Mouse (Mus musculus) small intestine, adult 2 months (tissue): ENCODE measurements around the gene Traf3. TPM values are rescaled to one million over a fixed set of nuclear protein-coding genes. Genes with fewer than 3 reads are reported as not detected.

Source experiments
- H3K27ac ChIP-seq: fragments of 200-500 bp; 2 replicates; pipeline ENCODE4 v1.5.1; 2012; ENCODE audit warnings: low read depth, low read length, control low read depth, inconsistent platforms; ENCODE audit not compliant: insufficient read depth
- H3K27me3 ChIP-seq: fragments of 200-500 bp; 2 replicates; pipeline ENCODE4 v1.6.1; 2012; ENCODE audit warnings: mild to moderate bottlenecking, moderate library complexity, low read length, inconsistent platforms; ENCODE audit not compliant: control insufficient read depth, insufficient read depth
- H3K36me3 ChIP-seq: fragments of 200-500 bp; 2 replicates; pipeline ENCODE4 v1.6.1; 2012; ENCODE audit warnings: mild to moderate bottlenecking, low read length, control low read depth, inconsistent platforms; ENCODE audit not compliant: control insufficient read depth, insufficient read depth
- H3K4me1 ChIP-seq: fragments of 200-500 bp; 2 replicates; pipeline ENCODE4 v1.6.1; 2012; ENCODE audit warnings: low read length, inconsistent platforms, mixed read lengths; ENCODE audit not compliant: control insufficient read depth, insufficient read depth, insufficient read length
- H3K4me3 ChIP-seq: fragments of 200-500 bp; 2 replicates; pipeline ENCODE4 v1.5.1; 2012; ENCODE audit warnings: low read depth, mild to moderate bottlenecking, control low read depth, inconsistent platforms, low read length, moderate library complexity
- CTCF ChIP-seq: fragments of 200-500 bp; IDR thresholded peaks from 2 replicates; pipeline ENCODE4 v1.5.1; 2012; ENCODE audit warnings: low read depth, mild to moderate bottlenecking, control low read depth, inconsistent platforms, low read length, moderate library complexity, mixed read lengths; ENCODE audit not compliant: insufficient replicate concordance, insufficient read length; ENCODE audit errors: extremely low read depth
- POLR2A ChIP-seq: fragments of 200-500 bp; IDR thresholded peaks from 2 replicates; pipeline ENCODE4 v1.6.1; 2012; ENCODE audit warnings: low read depth, mild to moderate bottlenecking, control low read depth, inconsistent platforms, low read length, moderate library complexity
- WGBS: fragments of 180-500 bp; shearing (Covaris S2); methylation state at CpG from one replicate; pipeline ENCODE4 v1.1.7; 2018; 5-methylcytosine and 5-hydroxymethylcytosine counted together
- polyA plus RNA-seq: library from polyadenylated mRNA; depleted of rRNA; stranded (reverse); fragments of >200 nt; gene quantifications from 2 replicates; pipeline ENCODE4 v1.2.3, GENCODE M21; 2012

The Traf3 gene
- polyA plus RNA-seq, 1 experiment, result 13.5 TPM

GRCm38 (mm10) chr12:111203076-111203475 lies 36.9 kb downstream of the Traf3 start:
- H3K27me3 ChIP-seq, result no peaks in the 10 kb centered on the region
- H3K36me3 ChIP-seq, result no peaks in the 10 kb centered on the region; the same call in 1 of the 2 replicates
- no peaks in the 10 kb centered on the region; the same call in 1 of the 2 replicates for H3K4me1 ChIP-seq
- TF ChIP-seq POLR2A (no peak), CTCF (no peak)
- H3K27ac ChIP-seq, result no peak overlapping the region
- H3K4me3 ChIP-seq, result no peak overlapping the region
- 86% methylated on average over 10 of the region's 10 CpGs for WGBS

- no peaks in the 10 kb centered on the region; the same call in 1 of the 2 replicates for H3K4me1 ChIP-seq
- WGBS, result 86% methylated on average over 3 of the region's 3 CpGs
- H3K4me3 ChIP-seq, result no peak overlapping the region
- no peak for TF ChIP-seq POLR2A
- no peaks in the 10 kb centered on the region; the same call in 1 of the 2 replicates for H3K36me3 ChIP-seq
- H3K27me3 ChIP-seq, result no peaks in the 10 kb centered on the region
- no peak overlapping the region for H3K27ac ChIP-seq
These were observed 37.8 kb downstream of the Traf3 start for GRCm38 (mm10) chr12:111203945-111204344.

DNA sequence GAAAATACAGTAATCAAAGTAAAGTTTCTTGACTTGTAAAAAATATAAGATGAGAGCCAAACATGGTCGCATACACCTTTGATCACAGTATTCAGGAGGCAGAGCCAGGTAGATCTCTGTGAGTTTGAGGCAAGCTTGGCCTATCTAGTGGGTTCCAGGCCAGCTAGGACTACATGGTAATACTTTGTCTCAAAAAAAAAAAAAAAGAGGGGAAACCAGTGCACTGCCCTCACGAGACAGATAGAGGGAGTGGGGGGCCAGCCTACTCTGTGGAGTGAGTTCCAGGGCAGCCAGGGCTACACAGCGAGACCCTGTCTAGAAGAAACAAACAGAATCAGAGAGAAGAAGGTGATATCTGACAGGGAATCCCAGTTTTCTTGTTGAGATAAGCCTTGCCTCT lies 41.5 kb downstream of the Traf3 start:
- Histone ChIP-seq H3K27ac (no peak overlapping the region), H3K27me3 (no peaks in the 10 kb centered on the region), H3K4me3 (no peak overlapping the region), H3K36me3 (no peaks in the 10 kb centered on the region), H3K4me1 (no peaks in the 10 kb centered on the region; the same call in 1 of the 2 replicates)
- 89% methylated on average over 3 of the region's 3 CpGs for WGBS
- TF ChIP-seq CTCF, result no peak
- no peak for TF ChIP-seq POLR2A

GRCm38 (mm10) chr12:111211729-111212128 lies 45.6 kb downstream of the Traf3 start:
- no peak overlapping the region for H3K27ac ChIP-seq
- no peaks in the 10 kb centered on the region for H3K36me3 ChIP-seq
- H3K27me3 ChIP-seq, result no peaks in the 10 kb centered on the region
- TF ChIP-seq CTCF, result no peak
- TF ChIP-seq POLR2A, result no peak
- 91% methylated on average over 5 of the region's 5 CpGs for WGBS
- no peak overlapping the region for H3K4me3 ChIP-seq
- H3K4me1 ChIP-seq, result no peaks in the 10 kb centered on the region

- H3K27ac ChIP-seq, result no peak overlapping the region
- 58% methylated on average over 6 of the region's 6 CpGs for WGBS
- peaks cover 2% of the 10 kb centered on the region; the same call in 1 of the 2 replicates for H3K4me1 ChIP-seq
- no peak for TF ChIP-seq POLR2A
- H3K4me3 ChIP-seq, result no peak overlapping the region
- H3K36me3 ChIP-seq, result peaks cover 18% of the 10 kb centered on the region
- no peaks in the 10 kb centered on the region for H3K27me3 ChIP-seq
These were observed 52.7 kb downstream of the Traf3 start for GRCm38 (mm10) chr12:111218867-111219266.

DNA sequence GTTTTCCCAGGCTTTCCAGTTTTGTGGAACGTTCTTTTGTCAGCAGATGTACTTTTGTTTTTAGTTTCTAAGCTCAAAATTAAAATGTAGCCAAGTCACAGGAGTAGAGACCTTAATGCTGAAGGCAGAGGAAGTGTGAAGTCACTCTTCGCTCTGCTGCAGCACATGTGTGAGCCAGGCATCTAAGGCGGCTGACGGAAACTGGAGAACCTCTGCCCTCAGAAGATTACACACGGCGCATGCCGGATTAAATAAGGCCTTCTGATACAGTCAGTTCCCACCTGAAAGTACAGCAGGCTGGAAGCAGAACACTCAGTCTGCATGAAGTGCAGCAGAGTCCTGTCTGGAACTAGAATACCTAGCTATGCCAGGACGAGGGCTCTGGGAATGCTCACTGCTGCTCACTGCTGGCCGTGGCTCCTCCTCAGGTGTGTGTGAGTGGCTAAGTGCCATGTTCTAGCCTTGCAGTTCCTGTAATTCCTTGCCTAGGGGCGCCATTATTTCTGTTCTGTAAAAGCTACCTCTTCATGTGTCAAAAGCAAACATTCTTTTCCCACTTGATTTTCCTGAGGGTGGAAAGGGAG lies 59.1 kb downstream of the Traf3 start:
- Histone ChIP-seq H3K4me1 (no peaks in the 10 kb centered on the region), H3K4me3 (no peak overlapping the region), H3K36me3 (peaks cover 18% of the 10 kb centered on the region), H3K27me3 (no peaks in the 10 kb centered on the region), H3K27ac (no peak overlapping the region)
- 82% methylated on average over 10 of the region's 10 CpGs for WGBS
- no peak for TF ChIP-seq CTCF
- TF ChIP-seq POLR2A, result no peak

- Histone ChIP-seq H3K36me3 (peaks cover 5% of the 10 kb centered on the region), H3K4me1 (no peaks in the 10 kb centered on the region), H3K27me3 (no peaks in the 10 kb centered on the region), H3K4me3 (no peak overlapping the region), H3K27ac (no peak overlapping the region)
- TF ChIP-seq POLR2A (no peak), CTCF (no peak)
- 72% methylated on average over 4 of the region's 4 CpGs for WGBS
These were observed 61.2 kb downstream of the Traf3 start for GRCm38 (mm10) chr12:111227410-111227809.

- no peak for TF ChIP-seq CTCF
- no peak for TF ChIP-seq POLR2A
- no peak overlapping the region for H3K27ac ChIP-seq
- no peaks in the 10 kb centered on the region for H3K27me3 ChIP-seq
- peaks cover under 1% of the 10 kb centered on the region; the same call in 1 of the 2 replicates for H3K4me1 ChIP-seq
- 90% methylated on average over 5 of the region's 5 CpGs for WGBS
- H3K36me3 ChIP-seq, result peaks cover 3% of the 10 kb centered on the region
- no peak overlapping the region for H3K4me3 ChIP-seq
These were observed 62.3 kb downstream of the Traf3 start for GRCm38 (mm10) chr12:111228488-111228887.
